Comparison of ENCODE assay signal across 16 mouse cellular contexts in genomic region chr7:69276376-69277055, GRCm38 (mm10).
"Had no signal": no experiment of that assay in that cellular context is flagged by ENCODE, and none has a peak within 500 bp of the region (broad histone marks: within the 10 kb centered on the region; RNA-seq: fewer than 3 reads in every experiment).

No protein-coding gene starts in this region.

- H3K27me3 ChIP-seq: limb, embryonic 12.5 days; liver, embryonic 13.5 days; lung, embryonic 15.5 days; megakaryocyte, embryonic 14.5 days; neural tube, embryonic 15.5 days had no signal

- H3K27ac ChIP-seq: limb, embryonic 12.5 days; liver, embryonic 13.5 days; lung, embryonic 15.5 days; macrophage; neural tube, embryonic 15.5 days had no signal

- H3K4me3 ChIP-seq: limb, embryonic 12.5 days; liver, embryonic 13.5 days; lung, embryonic 15.5 days; megakaryocyte, embryonic 14.5 days; myocyte; neural tube, embryonic 15.5 days had no signal

- H3K4me2 ChIP-seq: limb, embryonic 12.5 days; liver, embryonic 13.5 days; lung, embryonic 15.5 days; neural tube, embryonic 15.5 days had no signal

- H3K36me3 ChIP-seq: limb, embryonic 12.5 days; liver, embryonic 13.5 days; lung, embryonic 15.5 days; neural tube, embryonic 15.5 days had no signal

- H3K9ac ChIP-seq: limb, embryonic 12.5 days; liver, embryonic 13.5 days; liver, postnatal 0 days; lung, embryonic 15.5 days; neural tube, embryonic 15.5 days had no signal

- ATAC-seq: intestine, postnatal 0 days; liver, postnatal 0 days had no signal

- H3K4me1 ChIP-seq: limb, embryonic 12.5 days; liver, embryonic 13.5 days; lung, embryonic 15.5 days; megakaryocyte, embryonic 14.5 days; neural tube, embryonic 15.5 days had no signal

- DNase-seq: kidney, adult 8-10 months; kidney, postnatal 25 days; liver; liver, embryonic 13.5 days; liver, postnatal 0 days; lung, postnatal 14 days; right cerebral cortex, adult 18-20 months; right cerebral cortex, postnatal 25 days; thymus, postnatal 25 days had no signal

- H3K9me3 ChIP-seq: limb, embryonic 12.5 days; liver, embryonic 13.5 days; lung, embryonic 15.5 days; megakaryocyte, embryonic 14.5 days; neural tube, embryonic 15.5 days had no signal
